Mouse (Mus musculus): ENCODE measurements around the gene Tap1.
"Not testable (repeated sequence)": the region's sequence is repeated elsewhere in the genome, so short reads cannot be mapped to it uniquely, and the experiment has no call there.

The Tap1 gene

GRCm38 (mm10) chr17:34204303-34205010 is 17.1 kb downstream of the Tap1 start:
- DNase-seq (ENCODE audit: low read depth, low spot score): peak; percentile 65

- no peak for DNase-seq (ENCODE audit: low read depth, low spot score)
These were observed 17.8 kb downstream of the Tap1 start for GRCm38 (mm10) chr17:34205021-34205745.

- DNase-seq (ENCODE audit: low read depth, low spot score): no peak
These were observed 18.4 kb downstream of the Tap1 start for GRCm38 (mm10) chr17:34205746-34206176.

- DNase-seq (ENCODE audit: low read depth, low spot score): no peak
These were observed 19.4 kb downstream of the Tap1 start for GRCm38 (mm10) chr17:34206731-34207130.

- no peak for DNase-seq (ENCODE audit: low read depth, low spot score)
These were observed 20.1 kb downstream of the Tap1 start for GRCm38 (mm10) chr17:34207456-34207855.

- DNase-seq (ENCODE audit: low read depth, low spot score): no peak
These were observed 20.5 kb downstream of the Tap1 start for GRCm38 (mm10) chr17:34207866-34208265.

- DNase-seq (ENCODE audit: low read depth, low spot score): no peak
These were observed 21.1 kb downstream of the Tap1 start for GRCm38 (mm10) chr17:34208421-34208820.

- DNase-seq (ENCODE audit: low read depth, low spot score): no peak
These were observed 22.3 kb downstream of the Tap1 start for GRCm38 (mm10) chr17:34209680-34210079.

GRCm38 (mm10) chr17:34210599-34210998 is 23.2 kb downstream of the Tap1 start:
- no peak for DNase-seq (ENCODE audit: low read depth, low spot score)

- no peak for DNase-seq (ENCODE audit: low read depth, low spot score)
These were observed 24.5 kb downstream of the Tap1 start for GRCm38 (mm10) chr17:34211746-34212365.

GRCm38 (mm10) chr17:34213936-34214335 is 26.6 kb downstream of the Tap1 start:
- no peak for DNase-seq (ENCODE audit: low read depth, low spot score)

GRCm38 (mm10) chr17:34215176-34215575 is 27.8 kb downstream of the Tap1 start:
- DNase-seq (ENCODE audit: low read depth, low spot score): no peak

GRCm38 (mm10) chr17:34217216-34217928 is 30.0 kb downstream of the Tap1 start:
- no peak for DNase-seq (ENCODE audit: low read depth, low spot score)

GRCm38 (mm10) chr17:34217986-34218385 is 30.6 kb downstream of the Tap1 start:
- no peak for DNase-seq (ENCODE audit: low read depth, low spot score)

- DNase-seq (ENCODE audit: low read depth, low spot score): no peak
These were observed 31.3 kb downstream of the Tap1 start for GRCm38 (mm10) chr17:34218675-34219074.

GRCm38 (mm10) chr17:34219096-34219495 is 31.7 kb downstream of the Tap1 start:
- not testable (repeated sequence) for DNase-seq (ENCODE audit: low read depth, low spot score)

GRCm38 (mm10) chr17:34219801-34220200 is 32.4 kb downstream of the Tap1 start:
- not testable (repeated sequence) for DNase-seq (ENCODE audit: low read depth, low spot score)

- DNase-seq (ENCODE audit: low read depth, low spot score): not testable (repeated sequence)
These were observed 33.0 kb downstream of the Tap1 start for GRCm38 (mm10) chr17:34220401-34220800.

GRCm38 (mm10) chr17:34224816-34225215 is 37.5 kb downstream of the Tap1 start:
- DNase-seq (ENCODE audit: low read depth, low spot score): no peak

- DNase-seq (ENCODE audit: low read depth, low spot score): no peak
These were observed 38.1 kb downstream of the Tap1 start for GRCm38 (mm10) chr17:34225426-34225825.

GRCm38 (mm10) chr17:34225911-34226310 is 38.6 kb downstream of the Tap1 start:
- DNase-seq (ENCODE audit: low read depth, low spot score): not testable (repeated sequence)

GRCm38 (mm10) chr17:34230971-34231370 is 43.6 kb downstream of the Tap1 start:
- not testable (repeated sequence) for DNase-seq (ENCODE audit: low read depth, low spot score)

Measured in retina, postnatal 7 days (tissue).